Mouse (Mus musculus) neural tube, embryonic 14.5 days (tissue): Measurements from ENCODE around the gene Snapc2. TPM values are rescaled to one million over a fixed set of nuclear protein-coding genes. Genes with fewer than 3 reads are reported as not detected.
A peak's percentile ranks its signal among the peaks of the same experiment; 100 is the strongest.
"Not testable (repeated sequence)": the region's sequence is repeated elsewhere in the genome, so short reads cannot be mapped to it uniquely, and the experiment has no call there.

Experiments used
- ATAC-seq: fragments of 200-750 bp; cut with Nextera tagmentation; 2 replicates; pipeline ENCODE4 v1.8.0; 2017; ENCODE audit warnings: low read depth, mild to moderate bottlenecking, moderate TSS enrichment, moderate library complexity
- H3K27ac ChIP-seq: fragments of 300-500 bp; sonication (generic); 2 replicates; pipeline ENCODE4 v1.5.1; 2014; ENCODE audit warnings: low read depth, mild to moderate bottlenecking, control low read depth, low read length, moderate library complexity, mixed read lengths
- H3K27me3 ChIP-seq: fragments of 300-500 bp; sonication (generic); 2 replicates; pipeline ENCODE4 v1.6.1; 2014; ENCODE audit warnings: low read length; ENCODE audit not compliant: control insufficient read depth, insufficient read depth
- H3K36me3 ChIP-seq: fragments of 300-500 bp; sonication (generic); 2 replicates; pipeline ENCODE4 v1.6.1; 2014; ENCODE audit warnings: low read length, mixed read lengths; ENCODE audit not compliant: control insufficient read depth, insufficient read depth
- H3K4me1 ChIP-seq: fragments of 300-500 bp; sonication (generic); 2 replicates; pipeline ENCODE4 v1.6.1; 2014; ENCODE audit warnings: low read length; ENCODE audit not compliant: control insufficient read depth, insufficient read depth
- H3K4me2 ChIP-seq: fragments of 300-500 bp; sonication (generic); 2 replicates; pipeline ENCODE4 v1.6.1; 2014; ENCODE audit warnings: mild to moderate bottlenecking, low read depth, low read length, control low read depth
- H3K4me3 ChIP-seq: fragments of 300-500 bp; sonication (generic); 2 replicates; pipeline ENCODE4 v1.5.1; 2014; ENCODE audit warnings: low read depth, low read length, control low read depth, mixed read lengths
- H3K9ac ChIP-seq: fragments of 300-500 bp; sonication (generic); replicated peaks from 2 replicates; pipeline ENCODE4 v1.6.1; 2014; ENCODE audit warnings: low read depth, mild to moderate bottlenecking, control low read depth, low read length, mixed read lengths
- H3K9me3 ChIP-seq: fragments of 300-500 bp; sonication (generic); 2 replicates; pipeline ENCODE4 v1.6.1; 2016; ENCODE audit warnings: low read length; ENCODE audit not compliant: control insufficient read depth
- WGBS: fragments of 180-500 bp; shearing (Covaris S2); extraction: QIAGEN DNeasy Blood & Tissue Kit; methylation state at CpG from one replicate; pipeline ENCODE4 v1.1.7; 2014; 5-methylcytosine and 5-hydroxymethylcytosine counted together
- polyA plus RNA-seq: library from polyadenylated mRNA; unstranded; fragments of >200 nt; fragmentation: Nextera tagmentation; extraction: Ambion mirVana; gene quantifications from 2 replicates; pipeline ENCODE4 v1.2.1, GENCODE M21; 2014

Snapc2 gene
- polyA plus RNA-seq, 1 experiment from 2014 or later: 57.9 TPM

GRCm38 (mm10) chr8:4247951-4248540 is 4.8 kb upstream of the Snapc2 start, which contains the start of gene Tgfbr3l:
Tgfbr3l (plus strand) TSS chr8:4248214.
- Histone ChIP-seq H3K4me2 (no peak within 1 kb of the TSS), H3K4me3 (no peak within 1 kb of the TSS), H3K36me3 (peaks cover 45% of the 10 kb centered on the region), H3K9ac (no peak within 1 kb of the TSS), H3K27me3 (no peaks in the 10 kb centered on the region), H3K9me3 (no peaks in the 10 kb centered on the region), H3K4me1 (no peaks in the 10 kb centered on the region), H3K27ac (no peak within 1 kb of the TSS)
- WGBS: 76% methylated on average over 15 of the region's 15 CpGs
- ATAC-seq: no peak

- Histone ChIP-seq H3K27ac (no peak overlapping the region), H3K9ac (no peak overlapping the region)
These were observed 3.7 kb upstream of the Snapc2 start for GRCm38 (mm10) chr8:4249213-4249612.

GRCm38 (mm10) chr8:4250306-4250970 is 2.4 kb upstream of the Snapc2 start:
- Histone ChIP-seq H3K9me3 (no peaks in the 10 kb centered on the region), H3K4me3 (no peak overlapping the region), H3K27me3 (no peaks in the 10 kb centered on the region), H3K36me3 (peaks cover 26% of the 10 kb centered on the region), H3K4me1 (peaks cover 7% of the 10 kb centered on the region), H3K4me2 (no peak overlapping the region), H3K9ac (no peak overlapping the region), H3K27ac (no peak overlapping the region)
- ATAC-seq: peak; percentile 9; the same call in 1 of the 2 replicates
- WGBS: 28% methylated on average over 26 of the region's 26 CpGs

More at GRCm38 (mm10) chr8:4249213-4249612, 3.7 kb upstream of the Snapc2 start:
- Histone ChIP-seq H3K9me3 (no peaks in the 10 kb centered on the region), H3K4me3 (no peak overlapping the region), H3K27me3 (no peaks in the 10 kb centered on the region), H3K4me2 (no peak overlapping the region), H3K36me3 (peaks cover 38% of the 10 kb centered on the region), H3K4me1 (peaks cover 4% of the 10 kb centered on the region)
- no peak for ATAC-seq
- 12% methylated on average over 29 of the region's 29 CpGs for WGBS

- peak overlapping the region; percentile 88 for H3K27ac ChIP-seq
- H3K36me3 ChIP-seq: peaks cover 21% of the 10 kb centered on the region
- no peaks in the 10 kb centered on the region for H3K9me3 ChIP-seq
- 0 out of 2 replicates have a peak, but pooled peaks have one; percentile 0 for ATAC-seq
- no peaks in the 10 kb centered on the region for H3K27me3 ChIP-seq
- peaks cover 13% of the 10 kb centered on the region for H3K4me1 ChIP-seq
- H3K9ac ChIP-seq: peak overlapping the region; percentile 86; the same call in 1 of the 2 replicates
- peak overlapping the region; percentile 92 for H3K4me3 ChIP-seq
- WGBS: 45% methylated on average over 8 of the region's 8 CpGs
- H3K4me2 ChIP-seq: peak overlapping the region; percentile 47
These were observed 642 bp upstream of the Snapc2 start for GRCm38 (mm10) chr8:4252116-4252760.

- peak overlapping the region; percentile 88 for H3K27ac ChIP-seq
- peaks cover 22% of the 10 kb centered on the region for H3K4me1 ChIP-seq
- H3K9me3 ChIP-seq: no peaks in the 10 kb centered on the region
- no peaks in the 10 kb centered on the region for H3K27me3 ChIP-seq
- H3K36me3 ChIP-seq: peaks cover 12% of the 10 kb centered on the region
- 64% methylated on average over 6 of the region's 6 CpGs for WGBS
- no peak for ATAC-seq
- peak overlapping the region; percentile 86; the same call in 1 of the 2 replicates for H3K9ac ChIP-seq
- peak overlapping the region; percentile 47 for H3K4me2 ChIP-seq
- peak overlapping the region; percentile 92 for H3K4me3 ChIP-seq
These were observed 1.1 kb downstream of the Snapc2 start for GRCm38 (mm10) chr8:4254001-4254400.

- H3K36me3 ChIP-seq: peaks cover 11% of the 10 kb centered on the region
- peaks cover 31% of the 10 kb centered on the region for H3K4me1 ChIP-seq
- ATAC-seq, H3K9me3 ChIP-seq, H3K9ac ChIP-seq, H3K27ac ChIP-seq, H3K4me2 ChIP-seq, H3K4me3 ChIP-seq, H3K27me3 ChIP-seq: not testable (repeated sequence)
- 92% methylated on average over 7 of the region's 7 CpGs for WGBS
These were observed 2.6 kb downstream of the Snapc2 start for GRCm38 (mm10) chr8:4255471-4255870.

- peaks cover 20% of the 10 kb centered on the region for H3K36me3 ChIP-seq
- H3K4me1 ChIP-seq: peaks cover 31% of the 10 kb centered on the region
- no peaks in the 10 kb centered on the region for H3K9me3 ChIP-seq
- no peaks in the 10 kb centered on the region for H3K27me3 ChIP-seq
- H3K27ac ChIP-seq: peak overlapping the region; percentile 39
- 48% methylated on average over 4 of the region's 4 CpGs for WGBS
- H3K9ac ChIP-seq: peak overlapping the region; percentile 97; the same call in 1 of the 2 replicates
- peak overlapping the region; percentile 65 for H3K4me2 ChIP-seq
- H3K4me3 ChIP-seq: peak overlapping the region; percentile 87; the same call in 1 of the 2 replicates
- no peak for ATAC-seq
These were observed 4.0 kb downstream of the Snapc2 start for GRCm38 (mm10) chr8:4256911-4257310.

- Histone ChIP-seq H3K4me2 (peak overlapping the region; percentile 65), H3K27ac (peak overlapping the region; percentile 94), H3K27me3 (no peaks in the 10 kb centered on the region), H3K9ac (peak overlapping the region; percentile 97), H3K9me3 (no peaks in the 10 kb centered on the region), H3K4me3 (peak overlapping the region; percentile 87), H3K4me1 (peaks cover 31% of the 10 kb centered on the region), H3K36me3 (peaks cover 22% of the 10 kb centered on the region)
- no peak for ATAC-seq
- WGBS: 63% methylated on average over 4 of the region's 4 CpGs
These were observed 4.5 kb downstream of the Snapc2 start for GRCm38 (mm10) chr8:4257350-4257749.

- peak overlapping the region; percentile 65 for H3K4me2 ChIP-seq
- peak overlapping the region; percentile 94 for H3K27ac ChIP-seq
- H3K36me3 ChIP-seq: peaks cover 25% of the 10 kb centered on the region
- no peaks in the 10 kb centered on the region for H3K27me3 ChIP-seq
- ATAC-seq: peak; percentile 70
- peak overlapping the region; percentile 97 for H3K9ac ChIP-seq
- H3K4me1 ChIP-seq: peaks cover 31% of the 10 kb centered on the region
- H3K9me3 ChIP-seq: no peaks in the 10 kb centered on the region
- WGBS: 3% methylated on average over 35 of the region's 35 CpGs
- peak overlapping the region; percentile 87 for H3K4me3 ChIP-seq
These were observed 5.4 kb downstream of the Snapc2 start for GRCm38 (mm10) chr8:4258233-4258632.
